22 mouse cellular contexts compared by ENCODE assay signal in genomic region chr11:74862129-74862528, GRCm38 (mm10).
"Had no signal": no experiment of that assay in that cellular context is flagged by ENCODE, and none has a peak within 500 bp of the region (broad histone marks: within the 10 kb centered on the region; RNA-seq: fewer than 3 reads in every experiment).

No protein-coding gene starts in this region.

- H3K9ac ChIP-seq: limb, embryonic 13.5 days; liver, embryonic 12.5 days; liver, embryonic 15.5 days; lung, embryonic 15.5 days had no signal

- H3K4me1 ChIP-seq: limb, embryonic 13.5 days; liver, embryonic 12.5 days; liver, embryonic 15.5 days had no signal

- DNase-seq: kidney, postnatal 25 days; layer of hippocampus, adult 9-11 months; liver; lung, adult 18-20 months; lung, postnatal 14 days; lung, postnatal 4 days; midbrain, embryonic 14.5 days; right cerebral cortex, adult 18-20 months; right cerebral cortex, postnatal 14 days; right cerebral cortex, postnatal 4 days; thymus, adult 2 months; thymus, postnatal 14 days; thymus, postnatal 4 days had no signal

- H3K4me3 ChIP-seq: layer of hippocampus, adult 2 months; limb, embryonic 10.5 days; limb, embryonic 13.5 days; liver, embryonic 12.5 days; liver, embryonic 15.5 days; lung, embryonic 15.5 days had no signal

- H3K4me2 ChIP-seq: limb, embryonic 13.5 days; liver, embryonic 12.5 days; liver, embryonic 15.5 days; lung, embryonic 15.5 days; midbrain, embryonic 11.5 days had no signal

- H3K27ac ChIP-seq: kidney, postnatal 0 days; layer of hippocampus, adult 2 months; limb, embryonic 10.5 days; limb, embryonic 13.5 days; liver, embryonic 12.5 days; liver, embryonic 15.5 days; lung, embryonic 15.5 days; stomach, postnatal 0 days had no signal

- H3K9me3 ChIP-seq: limb, embryonic 10.5 days; limb, embryonic 13.5 days; liver, embryonic 12.5 days; liver, embryonic 15.5 days; lung, embryonic 15.5 days had no signal

- H3K36me3 ChIP-seq: liver, embryonic 15.5 days; lung, embryonic 15.5 days had no signal

- H3K27me3 ChIP-seq: limb, embryonic 13.5 days; liver, embryonic 12.5 days; liver, embryonic 15.5 days; lung, embryonic 15.5 days had no signal

- ATAC-seq: liver, embryonic 12.5 days had no signal
